Mouse (Mus musculus) brain, adult 10 weeks (tissue): Measurements from ENCODE around the gene Abat. TPM values are rescaled to one million over a fixed set of nuclear protein-coding genes. Genes with fewer than 3 reads are reported as not detected.

Experiments used
- polyA plus RNA-seq: library from polyadenylated mRNA; stranded (reverse); fragments of 350-450 nt; fragmentation: Illumina TruSeq; extraction: RNeasy Lipid Tissue Mini Kit (QIAGEN cat#74804); gene quantifications from one replicate; pipeline ENCODE4 v1.2.3, GENCODE M21; 2015; ENCODE audit warnings: low read depth, low replicate concordance

The Abat gene
- polyA plus RNA-seq: 194 TPM

DNA sequence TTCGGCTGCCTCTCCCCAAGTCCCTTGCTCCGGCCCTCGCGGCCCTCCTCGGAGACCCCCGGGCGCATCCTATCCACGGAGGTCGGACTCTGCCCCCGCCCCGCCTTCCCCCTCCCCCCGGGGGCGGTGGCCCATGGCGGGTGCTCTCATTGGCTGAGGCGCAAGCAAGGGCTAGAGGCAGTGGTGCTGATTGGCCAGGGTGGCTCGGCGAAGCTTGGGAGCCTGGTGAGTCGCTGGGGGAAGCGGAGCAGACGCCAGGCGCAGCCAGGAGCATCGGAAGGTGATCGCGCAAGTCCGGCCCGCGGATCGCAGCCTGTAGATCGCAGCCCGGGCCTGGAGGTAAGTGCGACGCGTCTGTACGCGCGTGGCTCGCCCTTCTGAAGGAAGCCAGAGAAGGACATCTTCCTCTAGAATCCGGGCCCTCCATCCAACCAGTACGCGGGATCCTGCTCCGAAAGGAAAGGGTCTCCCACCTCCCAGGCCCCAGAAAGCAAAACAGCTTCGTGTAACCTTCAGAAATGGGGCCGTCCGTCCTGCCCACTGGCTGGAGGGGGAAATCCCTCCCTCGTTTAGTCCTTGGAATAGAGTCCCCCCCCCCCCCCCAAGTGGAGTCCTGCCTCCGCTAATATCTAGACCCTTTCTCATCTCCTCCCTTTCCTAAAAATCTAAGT is at the start of gene Abat:
Gene Abat (plus strand): TSS at position 194 of the 671 bp plus-strand sequence.

GRCm38 (mm10) chr16:8470603-8471481 is 42.4 kb upstream of the Abat start, which contains the start of gene Mettl22:
TSS of gene Mettl22 (plus strand) at chr16:8470788.

GRCm38 (mm10) chr16:8637217-8638051 is 124.2 kb downstream of the Abat start, which contains the start of the genes Pmm2 and Tmem186:
TSS of gene Pmm2 (plus strand) at chr16:8637674.
TSS of gene Tmem186 (minus strand) at chr16:8637712.

Other genes starting within 250 kb of the Abat start
- 0.98 TPM for gene Tmem114, start 88.3 kb upstream of the Abat start, polyA plus RNA-seq
- 27.8 TPM for gene Mettl22, start 42.6 kb upstream of the Abat start, polyA plus RNA-seq
- gene Pmm2, start 124.2 kb downstream of the Abat start, polyA plus RNA-seq: 28.0 TPM
- gene Tmem186, start 124.3 kb downstream of the Abat start, polyA plus RNA-seq: 15.5 TPM
- 42.3 TPM for gene Carhsp1, start 158.7 kb downstream of the Abat start, polyA plus RNA-seq
- not detected for gene Gm5767, start 167.3 kb downstream of the Abat start, polyA plus RNA-seq